In the genomic region with DNA sequence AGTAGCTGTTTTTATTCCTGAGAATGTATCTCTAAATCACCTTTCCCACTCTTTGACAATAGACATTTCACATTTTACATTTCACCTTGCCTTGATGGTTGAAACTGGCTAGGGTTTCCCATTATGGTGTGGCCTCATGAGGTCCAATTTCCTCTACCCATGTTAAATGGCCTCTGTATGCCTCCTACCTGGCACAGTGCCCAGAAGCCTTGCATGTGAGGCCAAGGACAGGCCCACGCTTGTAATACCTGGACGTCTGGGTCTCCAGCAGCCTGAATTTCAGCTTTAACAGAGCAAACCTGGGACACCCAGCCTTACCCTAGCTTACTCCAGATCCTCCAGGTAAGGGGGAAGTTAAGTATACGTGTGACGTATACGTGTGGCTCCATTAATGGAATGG, we compare ENCODE assay signal across 10 mouse cellular contexts. TPM values are rescaled to one million over a fixed set of nuclear protein-coding genes. Genes with fewer than 3 reads are reported as not detected.
DNase-seq lines count a peak whose midpoint lies in the region; ATAC-seq and TF ChIP-seq lines count a peak whose summit lies in the region.
"Had no signal": no experiment of that assay in that cellular context is flagged by ENCODE, and none has a peak within 500 bp of the region (broad histone marks: within the 10 kb centered on the region; RNA-seq: fewer than 3 reads in every experiment).

No protein-coding gene starts in this region.

- H3K4me2 ChIP-seq in embryonic facial prominence, embryonic 13.5 days, result no peak overlapping the region
- H3K4me2 ChIP-seq in limb, embryonic 14.5 days (replicated peaks; ENCODE audit: low read depth, low read length, severe bottlenecking), result no peak overlapping the region
- peak overlapping the region; percentile 20; the same call in 1 of the 2 replicates for H3K4me2 ChIP-seq in stomach, postnatal 0 days (replicated peaks; ENCODE audit: low read depth)
- H3K4me2 ChIP-seq in hindbrain, embryonic 13.5 days, result no peak overlapping the region
- H3K4me2 ChIP-seq: limb, embryonic 15.5 days had no signal

- TF ChIP-seq POLR2A in limb, embryonic 14.5 days (IDR thresholded peaks at IDR 0.05; ENCODE audit: borderline replicate concordance, extremely low read depth, insufficient read depth, insufficient read length), result no peak

- no peak for TF ChIP-seq CTCF in stomach, postnatal 0 days (IDR thresholded peaks at IDR 0.05; ENCODE audit: low read depth)

- peak; percentile 30 to 31 for DNase-seq in heart, postnatal 10 days
- no peak for DNase-seq in heart, adult 9 months (ENCODE audit: low spot score in 2 of 2)
- DNase-seq in limb, embryonic 14.5 days (ENCODE audit: low spot score), result peak; percentile 25
- DNase-seq in stomach, postnatal 0 days (ENCODE audit: low spot score), result peak; percentile 85
- no peak for DNase-seq in cerebellum, adult 11 months
- no peak for DNase-seq in thymus, postnatal 14 days
- DNase-seq: cerebellum, adult 2 months had no signal

- TF ChIP-seq EP300 in stomach, postnatal 0 days (optimal IDR thresholded peaks at IDR 0.05), result no peak

- 70% methylated on average over 5 of the region's 5 CpGs for WGBS in embryonic facial prominence, embryonic 13.5 days
- whole genome bisulfite sequencing in limb, embryonic 14.5 days, result 44% methylated on average over 5 of the region's 5 CpGs
- 41% methylated on average over 5 of the region's 5 CpGs for WGBS in stomach, postnatal 0 days
- 76% methylated on average over 5 of the region's 5 CpGs for WGBS in hindbrain, embryonic 13.5 days

- H3K36me3 ChIP-seq in embryonic facial prominence, embryonic 13.5 days, result no peaks in the 10 kb centered on the region
- no peaks in the 10 kb centered on the region for H3K36me3 ChIP-seq in limb, embryonic 14.5 days (ENCODE audit: control insufficient read depth, insufficient read depth, low read length)
- H3K36me3 ChIP-seq in stomach, postnatal 0 days (ENCODE audit: control insufficient read depth, insufficient read depth, low read length), result no peaks in the 10 kb centered on the region
- H3K36me3 ChIP-seq in hindbrain, embryonic 13.5 days, result no peaks in the 10 kb centered on the region
- H3K36me3 ChIP-seq: limb, embryonic 15.5 days had no signal

- no peak overlapping the region for H3K9ac ChIP-seq in embryonic facial prominence, embryonic 13.5 days
- H3K9ac ChIP-seq in limb, embryonic 14.5 days (ENCODE audit: low read depth, low read length, severe bottlenecking), result no peak overlapping the region
- H3K9ac ChIP-seq in stomach, postnatal 0 days (ENCODE audit: low read length), result 0 out of 2 replicates have a peak overlapping the region, but pooled peaks have one; percentile 4
- no peak overlapping the region for H3K9ac ChIP-seq in hindbrain, embryonic 13.5 days
- H3K9ac ChIP-seq: limb, embryonic 15.5 days had no signal

- peaks cover 4% of the 10 kb centered on the region for H3K27me3 ChIP-seq in embryonic facial prominence, embryonic 13.5 days
- peaks cover under 1% of the 10 kb centered on the region; the same call in 1 of the 2 replicates for H3K27me3 ChIP-seq in limb, embryonic 14.5 days (ENCODE audit: control insufficient read depth, insufficient read depth, low read length)
- H3K27me3 ChIP-seq in stomach, postnatal 0 days (ENCODE audit: control insufficient read depth, insufficient read depth, low read length), result no peaks in the 10 kb centered on the region
- H3K27me3 ChIP-seq in hindbrain, embryonic 13.5 days, result peaks cover 10% of the 10 kb centered on the region
- H3K27me3 ChIP-seq: limb, embryonic 15.5 days had no signal

- intact Hi-C loops in heart, postnatal 10 days (cut with DNase I), result no loop called here

- peaks cover 6% of the 10 kb centered on the region; the same call in 1 of the 2 replicates for H3K4me1 ChIP-seq in embryonic facial prominence, embryonic 13.5 days
- H3K4me1 ChIP-seq in limb, embryonic 14.5 days (ENCODE audit: control insufficient read depth, insufficient read depth, low read length), result peaks cover 16% of the 10 kb centered on the region
- H3K4me1 ChIP-seq in stomach, postnatal 0 days (replicated peaks; ENCODE audit: control insufficient read depth, insufficient read depth), result no peaks in the 10 kb centered on the region
- no peaks in the 10 kb centered on the region; the same call in 1 of the 2 replicates for H3K4me1 ChIP-seq in hindbrain, embryonic 13.5 days (replicated peaks)

- H3K4me3 ChIP-seq in embryonic facial prominence, embryonic 13.5 days, result no peak overlapping the region
- H3K4me3 ChIP-seq in limb, embryonic 14.5 days (replicated peaks; ENCODE audit: low read length), result no peak overlapping the region
- no peak overlapping the region for H3K4me3 ChIP-seq in stomach, postnatal 0 days (ENCODE audit: low read depth, low read length)
- H3K4me3 ChIP-seq in hindbrain, embryonic 13.5 days, result no peak overlapping the region
- H3K4me3 ChIP-seq: limb, embryonic 15.5 days had no signal

- peak overlapping the region; percentile 39 for H3K27ac ChIP-seq in embryonic facial prominence, embryonic 13.5 days
- H3K27ac ChIP-seq in limb, embryonic 14.5 days (replicated peaks; ENCODE audit: low read depth, low read length), result no peak overlapping the region
- H3K27ac ChIP-seq in stomach, postnatal 0 days (replicated peaks), result peak overlapping the region; percentile 81
- no peak overlapping the region for H3K27ac ChIP-seq in hindbrain, embryonic 13.5 days
- H3K27ac ChIP-seq: limb, embryonic 15.5 days had no signal

- no peaks in the 10 kb centered on the region for H3K9me3 ChIP-seq in embryonic facial prominence, embryonic 13.5 days
- H3K9me3 ChIP-seq in limb, embryonic 14.5 days (ENCODE audit: control insufficient read depth, low read length), result no peaks in the 10 kb centered on the region
- no peaks in the 10 kb centered on the region for H3K9me3 ChIP-seq in stomach, postnatal 0 days (ENCODE audit: control insufficient read depth, low read length)
- no peaks in the 10 kb centered on the region for H3K9me3 ChIP-seq in hindbrain, embryonic 13.5 days
- H3K9me3 ChIP-seq: limb, embryonic 15.5 days had no signal

- ATAC-seq in embryonic facial prominence, embryonic 13.5 days (ENCODE audit: insufficient number of reproducible peaks, insufficient read depth, low FRiP score, low TSS enrichment, low read depth), result 0 out of 2 replicates have a peak, but pooled peaks have one; percentile 63
- no peak for ATAC-seq in limb, embryonic 14.5 days (ENCODE audit: low FRiP score, low read depth)
- peak; percentile 58 for ATAC-seq in stomach, postnatal 0 days (ENCODE audit: low FRiP score, low TSS enrichment)
- ATAC-seq in hindbrain, embryonic 13.5 days (ENCODE audit: low FRiP score), result no peak

RNA-seq across cellular contexts. Expression of a gene that starts 24.1 kb away (rescaled TPM):
- not detected for total RNA-seq in heart, postnatal 10 days (2021)
- polyA plus RNA-seq in embryonic facial prominence, embryonic 13.5 days (2015; fragmentation: Nextera tagmentation; extraction: Ambion mirVana), result 2.0 and 2.7 TPM in 2 replicates
- polyA plus RNA-seq in limb, embryonic 14.5 days (2012; rRNA removed), result 4.0 and 4.2 TPM in 2 replicates
- polyA plus RNA-seq in limb, embryonic 14.5 days (2014; fragmentation: Nextera tagmentation; extraction: Ambion mirVana), result 2.4 and 2.6 TPM in 2 replicates
- polyA plus RNA-seq in stomach, postnatal 0 days (2015; fragmentation: Nextera tagmentation; extraction: Ambion mirVana), result 2.7 TPM in 2 replicates
- not detected in 2 replicates for polyA plus RNA-seq in hindbrain, embryonic 13.5 days (2015; fragmentation: Nextera tagmentation; extraction: Ambion mirVana)

RNA-seq across cellular contexts. Expression of a gene that starts 26.4 kb away (rescaled TPM):
- total RNA-seq in heart, postnatal 10 days (2021), result 1 to 10 TPM; 5.6 to 6.1 TPM
- polyA plus RNA-seq in embryonic facial prominence, embryonic 13.5 days (2015; fragmentation: Nextera tagmentation; extraction: Ambion mirVana), result 40.3 and 43.8 TPM in 2 replicates
- polyA plus RNA-seq in limb, embryonic 14.5 days (2012; rRNA removed), result 74.5 and 92.4 TPM in 2 replicates
- 34.4 and 38.3 TPM in 2 replicates for polyA plus RNA-seq in limb, embryonic 14.5 days (2014; fragmentation: Nextera tagmentation; extraction: Ambion mirVana)
- polyA plus RNA-seq in stomach, postnatal 0 days (2015; fragmentation: Nextera tagmentation; extraction: Ambion mirVana), result 4.9 and 5.4 TPM in 2 replicates
- polyA plus RNA-seq in hindbrain, embryonic 13.5 days (2015; fragmentation: Nextera tagmentation; extraction: Ambion mirVana), result 32.1 and 32.7 TPM in 2 replicates

RNA-seq across cellular contexts. Expression of a gene that starts 47.0 kb away (rescaled TPM):
- not detected for total RNA-seq in heart, postnatal 10 days (2021)
- 0.30 and 0.40 TPM in 2 replicates for polyA plus RNA-seq in embryonic facial prominence, embryonic 13.5 days (2015; fragmentation: Nextera tagmentation; extraction: Ambion mirVana)
- 1.5 and 2.0 TPM in 2 replicates for polyA plus RNA-seq in limb, embryonic 14.5 days (2012; rRNA removed)
- 0.61 and 0.65 TPM in 2 replicates for polyA plus RNA-seq in limb, embryonic 14.5 days (2014; fragmentation: Nextera tagmentation; extraction: Ambion mirVana)
- 7.6 and 7.7 TPM in 2 replicates for polyA plus RNA-seq in stomach, postnatal 0 days (2015; fragmentation: Nextera tagmentation; extraction: Ambion mirVana)
- 0.53 and 0.66 TPM in 2 replicates for polyA plus RNA-seq in hindbrain, embryonic 13.5 days (2015; fragmentation: Nextera tagmentation; extraction: Ambion mirVana)

RNA-seq across cellular contexts. Expression of a gene that starts 57.4 kb away (rescaled TPM):
- total RNA-seq in heart, postnatal 10 days (2021), result under 1 TPM in 1 of 2 experiments, not detected in 1; 0.29 TPM
- 3.0 and 4.1 TPM in 2 replicates for polyA plus RNA-seq in embryonic facial prominence, embryonic 13.5 days (2015; fragmentation: Nextera tagmentation; extraction: Ambion mirVana)
- polyA plus RNA-seq in limb, embryonic 14.5 days (2012; rRNA removed), result 1.9 TPM in 2 replicates
- 3.7 and 4.7 TPM in 2 replicates for polyA plus RNA-seq in limb, embryonic 14.5 days (2014; fragmentation: Nextera tagmentation; extraction: Ambion mirVana)
- polyA plus RNA-seq in stomach, postnatal 0 days (2015; fragmentation: Nextera tagmentation; extraction: Ambion mirVana), result 2.2 and 3.3 TPM in 2 replicates
- polyA plus RNA-seq in hindbrain, embryonic 13.5 days (2015; fragmentation: Nextera tagmentation; extraction: Ambion mirVana), result 2.3 and 2.9 TPM in 2 replicates

Comparison
In these comparisons a context has a peak if more than half of its experiments do, and no peak if none do; other contexts are left out.
1. DNase-seq: peak in heart, postnatal 10 days (2 of 2), limb, embryonic 14.5 days (single experiment) and stomach, postnatal 0 days (single experiment); none in heart, adult 9 months (0 of 2), cerebellum, adult 11 months (single experiment) and thymus, postnatal 14 days (single experiment).
2. ATAC-seq: peak in embryonic facial prominence, embryonic 13.5 days (single experiment) and stomach, postnatal 0 days (single experiment); none in limb, embryonic 14.5 days (single experiment) and hindbrain, embryonic 13.5 days (single experiment).
3. H3K27ac ChIP-seq: peak in embryonic facial prominence, embryonic 13.5 days (single experiment) and stomach, postnatal 0 days (single experiment); none in limb, embryonic 14.5 days (single experiment) and hindbrain, embryonic 13.5 days (single experiment).